Mouse (Mus musculus) neural tube, embryonic 14.5 days (tissue): Measurements from ENCODE around the gene Mtrex. TPM values are rescaled to one million over a fixed set of nuclear protein-coding genes. Genes with fewer than 3 reads are reported as not detected.

Experiments
- ATAC-seq: fragments of 200-750 bp; cut with Nextera tagmentation; 2 replicates; pipeline ENCODE4 v1.8.0; 2017; ENCODE audit warnings: low read depth, mild to moderate bottlenecking, moderate TSS enrichment, moderate library complexity
- H3K27ac ChIP-seq: fragments of 300-500 bp; sonication (generic); 2 replicates; pipeline ENCODE4 v1.5.1; 2014; ENCODE audit warnings: low read depth, mild to moderate bottlenecking, control low read depth, low read length, moderate library complexity, mixed read lengths
- H3K27me3 ChIP-seq: fragments of 300-500 bp; sonication (generic); 2 replicates; pipeline ENCODE4 v1.6.1; 2014; ENCODE audit warnings: low read length; ENCODE audit not compliant: control insufficient read depth, insufficient read depth
- H3K36me3 ChIP-seq: fragments of 300-500 bp; sonication (generic); 2 replicates; pipeline ENCODE4 v1.6.1; 2014; ENCODE audit warnings: low read length, mixed read lengths; ENCODE audit not compliant: control insufficient read depth, insufficient read depth
- H3K4me1 ChIP-seq: fragments of 300-500 bp; sonication (generic); 2 replicates; pipeline ENCODE4 v1.6.1; 2014; ENCODE audit warnings: low read length; ENCODE audit not compliant: control insufficient read depth, insufficient read depth
- H3K4me2 ChIP-seq: fragments of 300-500 bp; sonication (generic); 2 replicates; pipeline ENCODE4 v1.6.1; 2014; ENCODE audit warnings: mild to moderate bottlenecking, low read depth, low read length, control low read depth
- H3K4me3 ChIP-seq: fragments of 300-500 bp; sonication (generic); 2 replicates; pipeline ENCODE4 v1.5.1; 2014; ENCODE audit warnings: low read depth, low read length, control low read depth, mixed read lengths
- H3K9ac ChIP-seq: fragments of 300-500 bp; sonication (generic); replicated peaks from 2 replicates; pipeline ENCODE4 v1.6.1; 2014; ENCODE audit warnings: low read depth, mild to moderate bottlenecking, control low read depth, low read length, mixed read lengths
- H3K9me3 ChIP-seq: fragments of 300-500 bp; sonication (generic); 2 replicates; pipeline ENCODE4 v1.6.1; 2016; ENCODE audit warnings: low read length; ENCODE audit not compliant: control insufficient read depth
- whole genome bisulfite sequencing: fragments of 180-500 bp; shearing (Covaris S2); extraction: QIAGEN DNeasy Blood & Tissue Kit; methylation state at CpG from one replicate; pipeline ENCODE4 v1.1.7; 2014; 5-methylcytosine and 5-hydroxymethylcytosine counted together
- polyA plus RNA-seq: library from polyadenylated mRNA; unstranded; fragments of >200 nt; fragmentation: Nextera tagmentation; extraction: Ambion mirVana; gene quantifications from 2 replicates; pipeline ENCODE4 v1.2.1, GENCODE M21; 2014

Mtrex gene
- polyA plus RNA-seq, 1 experiment from 2014 or later: 66.8 TPM

GRCm38 (mm10) chr13:112902176-112902575, 25.0 kb downstream of the Mtrex start:
- Histone ChIP-seq H3K4me3 (no peak overlapping the region), H3K36me3 (peaks cover 55% of the 10 kb centered on the region), H3K4me2 (no peak overlapping the region), H3K27ac (no peak overlapping the region), H3K4me1 (no peaks in the 10 kb centered on the region), H3K9ac (no peak overlapping the region), H3K9me3 (no peaks in the 10 kb centered on the region), H3K27me3 (no peaks in the 10 kb centered on the region)
- ATAC-seq: no peak
- 89% methylated on average over 3 of the region's 3 CpGs for WGBS

GRCm38 (mm10) chr13:112887234-112887633, 40.0 kb downstream of the Mtrex start:
- no peaks in the 10 kb centered on the region for H3K27me3 ChIP-seq
- H3K4me3 ChIP-seq: no peak overlapping the region
- ATAC-seq: no peak
- no peak overlapping the region for H3K9ac ChIP-seq
- no peak overlapping the region for H3K4me2 ChIP-seq
- no peaks in the 10 kb centered on the region for H3K4me1 ChIP-seq
- no peaks in the 10 kb centered on the region for H3K9me3 ChIP-seq
- H3K36me3 ChIP-seq: peaks cover 49% of the 10 kb centered on the region
- WGBS: 96% methylated on average over 12 of the region's 12 CpGs
- no peak overlapping the region for H3K27ac ChIP-seq

GRCm38 (mm10) chr13:112871500-112872266, 55.5 kb downstream of the Mtrex start:
- Histone ChIP-seq H3K27ac (no peak overlapping the region), H3K9me3 (no peaks in the 10 kb centered on the region), H3K4me3 (no peak overlapping the region), H3K4me1 (no peaks in the 10 kb centered on the region), H3K36me3 (peaks cover 59% of the 10 kb centered on the region), H3K9ac (no peak overlapping the region), H3K27me3 (no peaks in the 10 kb centered on the region), H3K4me2 (no peak overlapping the region)
- 84% methylated on average over 17 of the region's 17 CpGs for WGBS
- ATAC-seq: no peak

GRCm38 (mm10) chr13:112870039-112870690, 57.0 kb downstream of the Mtrex start:
- Histone ChIP-seq H3K9ac (no peak overlapping the region), H3K9me3 (no peaks in the 10 kb centered on the region), H3K4me1 (no peaks in the 10 kb centered on the region), H3K4me2 (no peak overlapping the region), H3K4me3 (no peak overlapping the region), H3K27ac (no peak overlapping the region), H3K36me3 (peaks cover 61% of the 10 kb centered on the region), H3K27me3 (no peaks in the 10 kb centered on the region)
- ATAC-seq: no peak
- 93% methylated on average over 11 of the region's 11 CpGs for WGBS

- H3K4me2 ChIP-seq: no peak overlapping the region
- H3K4me3 ChIP-seq: no peak overlapping the region
- 92% methylated on average over 8 of the region's 8 CpGs for WGBS
- no peak for ATAC-seq
- H3K27ac ChIP-seq: no peak overlapping the region
- no peaks in the 10 kb centered on the region for H3K4me1 ChIP-seq
- no peak overlapping the region for H3K9ac ChIP-seq
- no peaks in the 10 kb centered on the region for H3K9me3 ChIP-seq
- H3K27me3 ChIP-seq: no peaks in the 10 kb centered on the region
- H3K36me3 ChIP-seq: peaks cover 51% of the 10 kb centered on the region
Observed at GRCm38 (mm10) chr13:112867381-112867780, 59.8 kb downstream of the Mtrex start.

GRCm38 (mm10) chr13:112866782-112867181, 60.4 kb downstream of the Mtrex start:
- Histone ChIP-seq H3K9ac (no peak overlapping the region), H3K9me3 (no peaks in the 10 kb centered on the region), H3K4me2 (no peak overlapping the region), H3K36me3 (peaks cover 45% of the 10 kb centered on the region), H3K27me3 (no peaks in the 10 kb centered on the region), H3K4me3 (no peak overlapping the region), H3K27ac (no peak overlapping the region), H3K4me1 (no peaks in the 10 kb centered on the region)
- 92% methylated on average over 7 of the region's 7 CpGs for WGBS
- ATAC-seq: no peak

- H3K4me1 ChIP-seq: no peaks in the 10 kb centered on the region
- 93% methylated on average over 1 of the region's 1 CpGs for whole genome bisulfite sequencing
- no peak overlapping the region for H3K9ac ChIP-seq
- no peak overlapping the region for H3K4me3 ChIP-seq
- peaks cover 30% of the 10 kb centered on the region for H3K36me3 ChIP-seq
- H3K9me3 ChIP-seq: no peaks in the 10 kb centered on the region
- H3K27ac ChIP-seq: no peak overlapping the region
- no peak overlapping the region for H3K4me2 ChIP-seq
- H3K27me3 ChIP-seq: no peaks in the 10 kb centered on the region
- no peak for ATAC-seq
Observed at GRCm38 (mm10) chr13:112862978-112863677, 64.1 kb downstream of the Mtrex start.

GRCm38 (mm10) chr13:112862342-112862741, 64.9 kb downstream of the Mtrex start:
- no peaks in the 10 kb centered on the region for H3K4me1 ChIP-seq
- no peak overlapping the region for H3K9ac ChIP-seq
- H3K4me3 ChIP-seq: no peak overlapping the region
- H3K9me3 ChIP-seq: no peaks in the 10 kb centered on the region
- H3K36me3 ChIP-seq: peaks cover 22% of the 10 kb centered on the region
- no peak overlapping the region for H3K4me2 ChIP-seq
- no peak overlapping the region for H3K27ac ChIP-seq
- ATAC-seq: no peak
- WGBS: 75% methylated on average over 3 of the region's 3 CpGs
- no peaks in the 10 kb centered on the region for H3K27me3 ChIP-seq

- H3K27ac ChIP-seq: no peak overlapping the region
- H3K27me3 ChIP-seq: no peaks in the 10 kb centered on the region
- peaks cover 20% of the 10 kb centered on the region for H3K36me3 ChIP-seq
- H3K4me1 ChIP-seq: no peaks in the 10 kb centered on the region
- H3K9ac ChIP-seq: no peak overlapping the region
- 50% methylated on average over 5 of the region's 5 CpGs for WGBS
- no peak; the same call in 1 of the 2 replicates for ATAC-seq
- no peak overlapping the region for H3K4me3 ChIP-seq
- H3K4me2 ChIP-seq: no peak overlapping the region
- no peaks in the 10 kb centered on the region for H3K9me3 ChIP-seq
Observed at GRCm38 (mm10) chr13:112861825-112862306, 65.3 kb downstream of the Mtrex start.
